Mouse (Mus musculus) heart, embryonic 10.5 days (tissue): ENCODE measurements at regions not wholly inside any gene's neighbourhood (a gene's known extent, or its start where the extent isn't known, plus 50 kb on each side); places are given as distances from the start of the nearest gene placed in this dataset.
A peak's percentile ranks its signal among the peaks of the same experiment; 100 is the strongest.

Experiments used
- DNase-seq: peaks from one replicate; pipeline ENCODE4 v3.0.0-alpha.2; 2017; ENCODE audit warnings: low spot score
- H3K27ac ChIP-seq: fragments of 300-500 bp; sonication (generic); 2 replicates; pipeline ENCODE4 v1.5.1; 2016; ENCODE audit warnings: mild to moderate bottlenecking
- H3K27me3 ChIP-seq: fragments of 300-500 bp; sonication (generic); 2 replicates; pipeline ENCODE4 v1.6.1; 2016; ENCODE audit warnings: mild to moderate bottlenecking; ENCODE audit not compliant: poor library complexity, insufficient read depth, severe bottlenecking
- H3K36me3 ChIP-seq: fragments of 300-500 bp; sonication (generic); 2 replicates; pipeline ENCODE4 v1.6.1; 2016; ENCODE audit warnings: mild to moderate bottlenecking, moderate library complexity
- H3K4me1 ChIP-seq: fragments of 300-500 bp; sonication (generic); 2 replicates; pipeline ENCODE4 v1.6.1; 2016; ENCODE audit warnings: mild to moderate bottlenecking
- H3K4me3 ChIP-seq: fragments of 300-500 bp; sonication (generic); 2 replicates; pipeline ENCODE4 v1.5.1; 2016; ENCODE audit warnings: mild to moderate bottlenecking, moderate library complexity
- H3K9me3 ChIP-seq: fragments of 300-500 bp; sonication (generic); 2 replicates; pipeline ENCODE4 v1.6.1; 2016; ENCODE audit warnings: mild to moderate bottlenecking, moderate library complexity
- WGBS: fragments of 180-500 bp; shearing (Covaris S2); methylation state at CpG from one replicate; pipeline ENCODE4 v1.1.7; 2016; 5-methylcytosine and 5-hydroxymethylcytosine counted together

DNA sequence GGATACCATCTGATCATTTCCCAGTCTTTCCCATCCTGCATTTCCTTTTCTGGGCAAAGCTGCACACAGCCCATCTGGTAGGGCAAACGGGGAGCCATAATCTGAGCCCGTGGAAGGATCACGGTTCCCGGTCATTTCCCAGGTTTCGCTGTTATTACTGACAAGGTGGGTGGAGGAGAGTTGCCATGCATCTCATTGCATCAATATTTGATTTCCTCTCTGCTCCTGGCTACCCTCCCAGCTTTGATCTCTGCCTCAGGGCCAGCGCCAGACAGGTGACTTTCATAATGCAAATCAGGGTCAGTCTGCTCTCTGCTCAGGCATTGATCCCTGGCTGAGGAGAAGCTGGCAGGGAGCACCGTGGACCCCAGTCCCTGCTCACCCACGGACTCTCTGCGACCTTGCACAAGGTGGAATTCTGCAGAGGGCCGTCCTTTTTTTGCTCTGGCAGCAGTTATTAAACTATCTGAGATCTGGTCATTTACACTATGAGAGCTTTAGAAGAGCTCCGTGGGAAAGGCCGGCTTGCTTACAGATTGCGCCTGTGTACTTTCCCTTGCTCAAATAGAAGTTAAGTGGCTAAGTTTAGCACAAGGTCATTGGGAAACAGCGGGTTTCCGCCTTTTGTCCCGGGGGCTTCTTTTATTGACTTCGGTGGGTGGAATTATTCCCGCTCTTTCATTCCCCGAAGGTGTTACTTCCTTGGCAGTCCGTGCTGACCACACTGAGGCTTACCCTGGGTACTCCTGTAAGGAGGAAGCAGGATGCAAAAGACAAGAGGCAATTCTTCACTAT lies 114.1 kb upstream of the Slit3 start:
- Histone ChIP-seq H3K36me3 (no peaks in the 10 kb centered on the region), H3K27me3 (no peaks in the 10 kb centered on the region), H3K4me1 (peaks cover 26% of the 10 kb centered on the region), H3K9me3 (no peaks in the 10 kb centered on the region), H3K27ac (peak overlapping the region; percentile 77), H3K4me3 (peak overlapping the region; percentile 43)
- DNase-seq: no peak
- WGBS: 34% methylated on average over 20 of the region's 20 CpGs

DNA sequence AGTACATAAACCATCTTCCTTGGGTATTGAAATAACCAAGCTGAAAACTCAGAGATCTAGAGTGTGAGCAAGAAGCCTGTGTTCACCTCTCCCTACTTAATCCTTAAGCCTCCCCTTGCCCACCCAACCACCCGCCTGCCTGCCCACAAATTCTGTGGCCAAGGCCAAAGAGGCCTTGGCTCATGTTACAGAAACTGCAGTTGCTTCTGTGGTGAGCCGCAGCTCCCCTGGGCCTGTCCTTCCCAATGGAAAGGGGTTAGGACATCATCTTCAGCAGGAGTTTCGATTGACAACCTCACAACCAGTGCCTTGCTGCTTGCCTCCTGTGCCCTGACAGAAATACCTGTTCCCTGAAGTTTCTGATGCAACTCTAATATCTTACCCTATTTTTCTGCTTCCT lies 115.9 kb upstream of the Slit3 start:
- peak overlapping the region; percentile 56; the same call in 1 of the 2 replicates for H3K27ac ChIP-seq
- H3K4me3 ChIP-seq: no peak overlapping the region
- 66% methylated on average over 3 of the region's 3 CpGs for WGBS
- no peaks in the 10 kb centered on the region for H3K36me3 ChIP-seq
- DNase-seq: no peak
- H3K9me3 ChIP-seq: no peaks in the 10 kb centered on the region
- H3K27me3 ChIP-seq: 0 out of 2 replicates have a peak, but pooled peaks cover 4% of the 10 kb centered on the region
- H3K4me1 ChIP-seq: peaks cover 24% of the 10 kb centered on the region

DNA sequence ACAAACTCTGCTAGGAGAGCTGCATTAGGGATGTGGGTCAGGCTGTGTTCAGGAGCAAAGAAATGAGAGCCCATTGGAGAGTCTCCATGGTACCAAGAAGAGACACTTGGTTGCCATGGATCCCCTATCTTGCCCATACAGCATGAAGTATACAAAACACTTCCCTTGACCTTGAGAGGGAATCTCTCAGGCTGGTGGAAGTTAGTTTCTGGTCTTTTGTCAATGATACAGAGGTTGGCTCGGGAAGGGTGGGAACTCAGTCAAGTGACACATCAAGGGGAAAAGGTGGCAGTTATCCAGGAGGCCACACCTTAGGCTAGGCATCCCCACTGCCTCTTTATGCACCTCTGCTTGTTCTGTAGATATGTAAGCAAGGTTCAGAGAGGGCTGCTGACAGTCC lies 116.6 kb upstream of the Slit3 start:
- Histone ChIP-seq H3K4me1 (peaks cover 24% of the 10 kb centered on the region), H3K36me3 (no peaks in the 10 kb centered on the region), H3K27ac (peak overlapping the region; percentile 59), H3K4me3 (no peak overlapping the region), H3K27me3 (0 out of 2 replicates have a peak, but pooled peaks cover 4% of the 10 kb centered on the region), H3K9me3 (no peaks in the 10 kb centered on the region)
- DNase-seq: peak; percentile 74
- WGBS: 20% methylated on average over 1 of the region's 1 CpGs

DNA sequence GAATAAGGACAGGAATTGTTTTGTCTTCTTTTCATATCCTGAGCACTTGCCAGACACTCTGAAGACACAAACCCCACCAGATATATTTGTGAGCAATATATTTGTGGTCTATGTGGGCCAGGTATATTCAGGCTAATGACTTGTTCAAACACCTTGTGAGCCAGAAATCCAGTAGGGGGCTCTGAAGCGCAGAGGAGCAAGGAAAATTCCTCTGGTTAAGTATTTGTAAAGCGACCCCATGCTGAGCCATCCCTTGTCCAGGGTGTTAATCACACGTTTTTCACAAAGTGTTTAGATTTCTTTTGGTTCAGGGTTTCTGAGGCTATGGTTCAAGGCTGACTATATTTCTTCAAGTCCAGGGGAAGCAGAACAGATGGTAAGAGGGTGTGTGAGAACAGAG lies 117.1 kb upstream of the Slit3 start:
- Histone ChIP-seq H3K27me3 (0 out of 2 replicates have a peak, but pooled peaks cover 4% of the 10 kb centered on the region), H3K4me1 (peaks cover 24% of the 10 kb centered on the region), H3K9me3 (no peaks in the 10 kb centered on the region), H3K4me3 (no peak overlapping the region), H3K27ac (peak overlapping the region; percentile 59; the same call in 1 of the 2 replicates), H3K36me3 (no peaks in the 10 kb centered on the region)
- no peak for DNase-seq
- WGBS: 31% methylated on average over 3 of the region's 3 CpGs

DNA sequence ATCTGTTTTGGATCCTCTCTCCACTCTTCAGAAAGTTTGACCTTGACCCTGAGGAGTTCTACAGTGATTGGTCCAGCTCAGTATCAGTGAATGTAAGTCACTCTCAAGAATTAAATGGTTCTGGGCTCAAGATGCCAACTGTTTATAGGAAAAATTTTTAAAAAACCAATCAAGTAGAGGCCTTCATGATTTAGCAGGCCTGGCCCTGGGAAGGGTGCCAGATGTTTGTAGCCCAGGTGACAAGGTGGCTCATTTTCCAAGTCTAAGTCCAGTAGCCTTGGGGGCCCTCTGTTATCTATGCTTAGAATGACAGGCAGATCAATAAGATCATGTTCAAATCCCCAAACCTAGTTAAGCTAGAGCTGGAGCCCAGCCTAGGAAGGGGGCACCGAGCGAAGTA lies 123.1 kb upstream of the Slit3 start:
- DNase-seq: no peak
- H3K4me1 ChIP-seq: no peaks in the 10 kb centered on the region
- WGBS: 94% methylated on average over 2 of the region's 2 CpGs

DNA sequence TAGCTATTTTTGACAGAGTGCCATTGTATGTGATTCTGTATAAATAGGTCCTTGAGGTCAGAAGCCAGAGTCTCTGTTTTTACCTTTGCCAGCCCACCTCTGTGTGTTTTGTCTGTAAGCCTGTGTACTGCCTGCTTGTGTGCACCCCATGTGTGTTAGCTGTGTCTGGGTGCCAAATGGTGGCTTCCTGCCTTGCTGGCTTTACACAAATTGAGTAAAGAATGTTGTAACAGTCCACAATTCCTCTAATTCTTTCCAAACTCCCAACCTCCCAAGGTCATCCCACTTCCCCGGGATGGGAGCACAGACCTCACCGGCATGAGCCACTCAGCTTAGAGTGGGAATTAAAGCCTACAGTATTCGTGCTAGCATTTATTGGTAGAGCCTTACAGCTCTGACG lies 125.5 kb upstream of the Slit3 start:
- Histone ChIP-seq H3K27me3 (no peaks in the 10 kb centered on the region), H3K4me1 (no peaks in the 10 kb centered on the region), H3K4me3 (no peak overlapping the region), H3K36me3 (no peaks in the 10 kb centered on the region), H3K9me3 (no peaks in the 10 kb centered on the region), H3K27ac (no peak overlapping the region)
- 89% methylated on average over 4 of the region's 4 CpGs for WGBS
- DNase-seq: no peak

More for the DNA sequence above, 123.1 kb upstream of the Slit3 start:
- H3K9me3 ChIP-seq: no peaks in the 10 kb centered on the region
- no peak overlapping the region for H3K4me3 ChIP-seq
- 0 out of 2 replicates have a peak, but pooled peaks cover 4% of the 10 kb centered on the region for H3K27me3 ChIP-seq
- no peak overlapping the region for H3K27ac ChIP-seq
- H3K36me3 ChIP-seq: no peaks in the 10 kb centered on the region

DNA sequence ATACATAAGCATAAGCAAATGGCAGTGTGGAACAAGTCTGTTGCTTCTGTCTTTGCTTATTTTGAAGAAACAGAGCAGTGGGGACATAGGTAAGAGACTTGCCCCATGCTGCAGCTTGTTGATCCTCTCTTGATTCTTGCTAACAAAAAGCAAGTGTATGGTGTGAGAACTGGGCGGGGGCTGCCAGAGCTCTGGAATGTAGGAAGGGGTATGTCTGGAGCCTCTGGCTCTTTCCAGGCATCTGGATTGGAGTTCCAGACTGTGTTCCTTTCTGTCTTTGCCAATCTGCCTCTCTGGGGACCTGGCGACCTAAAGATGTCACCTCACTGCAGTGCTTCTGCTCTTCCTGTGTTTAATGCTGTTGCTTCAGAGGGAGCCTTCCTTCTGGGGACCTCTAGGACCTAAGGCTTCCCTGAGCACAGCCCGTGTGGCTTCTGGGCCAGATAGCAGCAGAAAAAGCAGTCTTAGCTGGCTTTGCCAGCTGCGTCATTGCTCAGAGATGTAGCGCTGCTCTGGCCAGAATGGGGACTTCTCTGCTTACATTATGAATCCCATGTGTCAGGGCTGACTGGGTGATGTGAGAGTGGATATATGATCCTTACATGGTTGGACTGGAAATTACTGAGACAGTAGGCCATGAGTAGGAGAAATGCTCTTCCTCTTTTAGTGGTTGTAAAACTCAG lies 138.1 kb upstream of the Slit3 start:
- Histone ChIP-seq H3K27me3 (no peaks in the 10 kb centered on the region), H3K36me3 (no peaks in the 10 kb centered on the region), H3K4me1 (peaks cover 7% of the 10 kb centered on the region; the same call in 1 of the 2 replicates), H3K27ac (peak overlapping the region; percentile 56), H3K4me3 (no peak overlapping the region), H3K9me3 (no peaks in the 10 kb centered on the region)
- DNase-seq: no peak
- 58% methylated on average over 5 of the region's 5 CpGs for WGBS

DNA sequence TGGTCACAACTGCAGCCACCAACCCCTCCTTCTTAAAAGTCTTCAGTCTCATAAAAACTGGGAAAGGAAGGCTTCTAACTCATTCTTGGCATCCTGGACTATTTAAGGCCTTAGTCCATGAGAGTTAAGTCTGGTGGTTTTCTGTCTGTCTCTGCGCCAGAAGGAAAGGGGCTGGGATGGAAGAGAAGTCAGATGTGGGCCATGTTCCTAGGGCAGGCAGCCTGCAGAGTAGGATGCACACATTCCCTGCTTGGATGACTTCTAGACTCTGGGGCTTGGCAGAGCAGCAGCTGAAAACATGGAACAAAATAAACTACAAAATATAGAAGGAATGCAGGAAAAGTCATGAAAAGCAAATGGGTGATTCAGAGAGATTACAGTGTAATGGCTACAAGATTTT lies 140.8 kb upstream of the Slit3 start:
- H3K9me3 ChIP-seq: no peaks in the 10 kb centered on the region
- H3K27me3 ChIP-seq: no peaks in the 10 kb centered on the region
- WGBS: 86% methylated on average over 1 of the region's 1 CpGs
- no peak overlapping the region for H3K27ac ChIP-seq
- H3K4me3 ChIP-seq: no peak overlapping the region
- H3K36me3 ChIP-seq: no peaks in the 10 kb centered on the region
- peaks cover 7% of the 10 kb centered on the region; the same call in 1 of the 2 replicates for H3K4me1 ChIP-seq
- no peak for DNase-seq

DNA sequence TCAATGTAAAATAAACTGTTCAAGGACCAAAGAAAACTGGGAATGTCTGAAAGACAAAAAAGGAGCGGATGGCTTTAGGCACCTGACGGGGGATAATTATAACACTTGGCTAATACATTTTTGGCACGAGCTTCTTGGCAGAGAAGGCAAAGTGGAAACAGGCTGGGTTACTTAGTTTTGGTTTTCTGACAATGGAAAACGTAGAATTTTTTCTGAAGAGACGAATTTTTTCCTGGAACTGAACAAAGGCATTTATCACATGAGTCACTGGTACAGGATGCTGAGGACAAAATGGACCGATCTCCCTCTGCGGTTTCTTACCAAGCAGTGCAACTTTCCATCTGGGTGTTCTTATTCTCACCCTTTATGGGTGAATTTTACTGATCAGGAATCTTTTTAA lies 143.2 kb upstream of the Slit3 start:
- Histone ChIP-seq H3K4me3 (no peak overlapping the region), H3K36me3 (no peaks in the 10 kb centered on the region), H3K9me3 (no peaks in the 10 kb centered on the region), H3K27ac (no peak overlapping the region), H3K4me1 (peaks cover 2% of the 10 kb centered on the region; the same call in 1 of the 2 replicates), H3K27me3 (no peaks in the 10 kb centered on the region)
- no peak for DNase-seq
- 71% methylated on average over 7 of the region's 7 CpGs for WGBS

DNA sequence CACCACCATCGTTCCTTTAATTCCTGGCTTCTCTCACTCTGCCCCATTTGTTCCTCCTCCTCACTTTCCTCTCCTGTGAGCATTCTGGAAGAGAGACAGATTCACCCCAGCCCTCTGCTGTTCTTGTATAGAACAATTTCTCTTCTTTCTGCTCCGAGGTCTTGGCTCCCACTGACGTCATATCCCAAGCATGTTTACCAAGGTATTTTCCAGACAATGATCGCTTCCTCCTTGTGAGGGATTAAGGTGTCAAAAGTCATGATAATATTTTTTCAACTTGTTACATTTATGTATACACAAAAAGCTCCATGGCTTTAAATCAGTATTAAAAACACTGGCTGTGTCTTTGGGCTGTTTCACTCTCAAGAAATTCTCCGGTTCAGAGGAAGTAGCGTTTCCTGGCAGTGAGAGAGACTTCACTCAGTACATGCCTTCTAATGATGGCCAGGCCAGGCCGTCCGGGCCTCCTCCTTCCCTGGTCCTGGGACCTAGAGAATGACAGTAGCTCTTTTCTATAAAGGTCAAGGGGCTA lies 142.4 kb upstream of the Spdl1 start:
- no peaks in the 10 kb centered on the region for H3K36me3 ChIP-seq
- no peak for DNase-seq
- 59% methylated on average over 8 of the region's 8 CpGs for WGBS
- no peak overlapping the region for H3K4me3 ChIP-seq
- no peak overlapping the region for H3K27ac ChIP-seq
- H3K27me3 ChIP-seq: no peaks in the 10 kb centered on the region
- H3K9me3 ChIP-seq: no peaks in the 10 kb centered on the region
- no peaks in the 10 kb centered on the region for H3K4me1 ChIP-seq

DNA sequence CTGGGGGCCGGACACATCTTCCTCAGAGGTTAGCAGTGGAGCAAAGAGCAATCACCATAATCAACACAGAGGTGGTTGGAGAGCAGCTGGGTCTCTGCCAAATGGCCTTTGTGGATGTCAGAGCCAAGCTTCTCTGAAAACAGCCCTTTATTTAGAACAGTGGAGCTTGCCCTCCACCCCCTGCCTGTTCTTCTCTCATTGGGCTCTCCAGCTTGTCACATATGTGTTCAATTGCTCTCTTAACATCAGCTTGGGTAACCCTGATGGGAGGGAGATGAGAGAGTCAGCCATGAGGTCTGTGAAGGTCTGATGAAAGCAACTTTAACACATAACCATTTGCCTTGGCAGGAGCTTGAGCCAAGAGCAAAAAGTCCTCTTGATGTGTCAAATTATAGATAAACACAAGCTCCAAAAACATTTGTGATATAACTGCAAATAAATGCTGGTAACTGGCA lies 140.1 kb upstream of the Spdl1 start:
- Histone ChIP-seq H3K27me3 (no peaks in the 10 kb centered on the region), H3K9me3 (no peaks in the 10 kb centered on the region), H3K36me3 (no peaks in the 10 kb centered on the region), H3K4me1 (no peaks in the 10 kb centered on the region), H3K27ac (no peak overlapping the region), H3K4me3 (no peak overlapping the region)
- no peak for DNase-seq
- 36% methylated on average over 1 of the region's 1 CpGs for WGBS

DNA sequence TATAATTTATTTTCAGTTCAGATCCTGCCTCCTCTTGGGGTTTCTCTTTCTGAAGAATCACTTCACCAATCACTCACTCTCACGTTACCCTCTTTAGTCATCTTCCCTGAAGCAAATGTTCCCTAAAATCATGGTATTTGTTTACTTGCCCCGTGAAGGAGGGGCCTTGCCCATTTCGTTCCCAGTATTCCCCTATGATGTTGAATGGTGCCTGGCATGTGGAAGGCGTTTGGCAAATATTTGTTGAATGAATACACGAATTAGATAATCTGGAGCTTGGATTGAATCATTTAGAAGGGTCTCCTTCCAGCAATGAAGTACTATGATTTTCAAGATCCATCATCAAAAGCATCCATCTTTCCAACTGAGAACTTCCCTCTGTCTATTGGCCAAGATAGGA lies 139.6 kb upstream of the Spdl1 start:
- whole genome bisulfite sequencing: 73% methylated on average over 5 of the region's 5 CpGs
- no peak overlapping the region for H3K27ac ChIP-seq

DNA sequence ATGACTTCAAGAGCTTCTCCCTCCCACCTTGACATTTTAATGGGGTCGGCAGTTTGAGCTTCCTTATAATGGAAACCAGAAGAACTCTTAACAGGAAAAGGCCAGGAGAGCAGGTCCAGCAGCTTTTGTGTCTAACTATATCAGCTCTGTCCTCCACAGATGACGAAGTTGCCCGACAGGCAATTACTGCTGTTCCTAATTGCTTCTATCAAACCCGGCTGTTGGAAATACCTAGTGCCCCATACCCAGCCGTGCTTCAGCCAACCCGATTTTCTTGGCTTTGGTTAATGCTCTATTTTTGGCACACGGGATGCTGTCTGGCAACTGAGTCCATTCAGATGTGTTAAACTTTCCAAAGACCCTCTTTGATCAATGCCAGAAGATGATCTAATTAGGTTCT lies 125.8 kb upstream of the Spdl1 start:
- no peak for DNase-seq

More for the DNA sequence above, 139.6 kb upstream of the Spdl1 start:
- Histone ChIP-seq H3K4me3 (no peak overlapping the region), H3K27me3 (no peaks in the 10 kb centered on the region), H3K4me1 (no peaks in the 10 kb centered on the region), H3K9me3 (no peaks in the 10 kb centered on the region), H3K36me3 (no peaks in the 10 kb centered on the region)
- DNase-seq: no peak

More for the DNA sequence above, 125.8 kb upstream of the Spdl1 start:
- no peaks in the 10 kb centered on the region for H3K36me3 ChIP-seq
- no peaks in the 10 kb centered on the region for H3K4me1 ChIP-seq
- no peaks in the 10 kb centered on the region for H3K27me3 ChIP-seq
- no peak overlapping the region for H3K4me3 ChIP-seq
- no peaks in the 10 kb centered on the region for H3K9me3 ChIP-seq
- 70% methylated on average over 7 of the region's 7 CpGs for WGBS
- no peak overlapping the region for H3K27ac ChIP-seq
